ENCODE assay signal across 1 mouse cellular context in genomic region chr17:29492269-29493191, GRCm38 (mm10).
TF ChIP-seq lines count a peak whose summit lies in the region.

No protein-coding gene starts in this region.

TF ChIP-seq in C2C12, 6 proteins besides CTCF, POLR2A, EP300 and RAD21:
- TF ChIP-seq MYOG (IDR thresholded peaks at IDR 0.05; ENCODE audit: control insufficient read depth, extremely low read depth, insufficient read length) (no peak), CEBPB (IDR thresholded peaks at IDR 0.05; ENCODE audit: low read depth) (peak; percentile 67), MAX (IDR thresholded peaks at IDR 0.05) (peak; percentile 70), MYOD1 (IDR thresholded peaks at IDR 0.05; ENCODE audit: control insufficient read depth, insufficient read length, low read depth) (no peak), USF1 (IDR thresholded peaks at IDR 0.05; ENCODE audit: low read depth) (peak; percentile 84), FOSL1 (IDR thresholded peaks at IDR 0.05; ENCODE audit: insufficient read depth, low read length, poor library complexity, severe bottlenecking) (no peak)
